Mouse (Mus musculus) layer of hippocampus, adult 8-10 months (tissue): Measurements from ENCODE around the gene Mlec. TPM values are rescaled to one million over a fixed set of nuclear protein-coding genes. Genes with fewer than 3 reads are reported as not detected.
A peak's percentile ranks its signal among the peaks of the same experiment; 100 is the strongest.
"Not testable (repeated sequence)": the region's sequence is repeated elsewhere in the genome, so short reads cannot be mapped to it uniquely, and the experiment has no call there.

Experiments used
- DNase-seq, 2 experiments: peaks; one replicate each; pipeline ENCODE4 v3.0.0; 2022; ENCODE audit warnings: low spot score in 2 of 2
- total RNA-seq, 4 experiments: library from RNA; stranded (reverse); gene quantifications; 2 replicates each; pipeline ENCODE4 v1.2.4; 2022

The Mlec gene
- total RNA-seq, 4 experiments from 2014 or later: 80.4 to 100 (median 89.0) TPM

GRCm38 (mm10) chr5:115127421-115128179 is 30.4 kb downstream of the Mlec start:
- DNase-seq: no peak

DNA sequence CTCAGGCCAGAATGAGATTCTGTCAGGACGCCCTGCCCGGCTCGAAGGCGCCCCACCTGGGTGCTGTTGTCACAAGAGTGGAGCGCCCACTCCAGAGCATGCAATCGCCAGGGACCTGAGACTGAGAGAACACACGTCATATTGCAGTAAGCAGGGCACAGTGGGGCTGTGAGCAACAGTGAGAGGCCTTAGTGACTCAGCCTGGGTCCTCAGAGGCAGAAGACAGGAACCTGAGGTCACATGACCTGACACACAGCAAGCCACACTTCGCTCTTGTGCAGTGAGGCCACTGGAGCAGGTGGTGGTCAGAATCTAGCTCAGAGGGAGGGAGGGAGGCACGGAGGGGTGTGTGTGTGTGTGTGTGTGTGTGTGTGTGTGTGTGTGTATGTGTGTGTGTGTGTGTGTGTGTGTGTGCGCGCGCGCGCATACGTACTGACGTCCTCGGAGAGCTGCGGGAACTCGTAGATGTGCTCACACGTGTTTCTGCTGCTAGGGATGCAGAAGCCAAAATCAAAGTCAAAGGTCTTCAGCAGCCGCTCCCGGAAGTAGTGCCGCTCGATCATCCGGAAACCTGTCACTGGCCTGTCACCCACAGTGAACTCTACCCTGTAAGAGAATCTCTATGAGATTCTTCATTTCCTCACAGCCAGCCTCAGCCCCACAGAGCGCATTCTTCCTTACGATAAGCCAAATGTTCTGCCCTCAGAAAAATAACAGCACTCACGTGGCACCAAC is 31.2 kb downstream of the Mlec start:
- no peak for DNase-seq

- DNase-seq: peak; percentile 77 to 89
Measured at GRCm38 (mm10) chr5:115125211-115125871, 32.6 kb downstream of the Mlec start.

DNA sequence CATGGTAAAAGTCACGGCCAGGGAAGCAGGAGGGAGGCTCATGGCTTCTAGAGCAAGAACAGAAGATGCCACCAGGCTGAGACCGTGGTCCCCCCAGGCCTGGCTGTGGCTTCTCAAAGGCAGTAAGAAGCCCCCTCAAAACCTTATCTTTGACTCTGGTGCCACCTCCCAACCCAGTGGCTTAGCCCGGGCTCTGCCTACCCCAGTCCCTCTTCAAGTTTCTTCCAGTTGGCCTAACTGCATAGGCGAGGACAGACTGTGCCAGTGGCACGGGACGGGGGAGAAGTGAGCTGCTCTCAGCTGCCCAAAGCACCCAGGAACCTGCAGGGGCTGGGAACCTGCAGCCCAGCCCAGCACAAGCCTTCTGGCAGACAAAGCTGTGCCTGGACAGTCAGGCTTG is 33.3 kb downstream of the Mlec start:
- no peak for DNase-seq

DNA sequence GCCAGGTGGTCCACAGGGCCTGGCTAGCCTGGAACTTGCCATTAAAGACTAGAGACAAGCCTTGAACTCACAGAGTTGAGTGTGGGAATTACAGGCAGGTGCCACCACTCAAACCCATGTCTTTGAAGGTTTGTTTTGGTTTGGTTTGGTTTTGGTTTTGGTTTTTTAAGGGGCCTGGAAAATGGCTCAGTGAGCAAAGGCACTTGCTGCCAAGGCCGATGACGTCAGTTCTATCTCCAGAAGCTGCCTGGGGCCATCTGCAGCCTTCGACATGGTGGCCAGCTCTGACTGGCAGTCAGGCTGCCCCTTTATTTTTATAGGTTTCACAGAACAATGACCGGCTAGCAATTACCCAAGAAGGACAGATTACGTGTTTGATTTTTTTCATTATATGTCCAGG is 37.0 kb downstream of the Mlec start:
- DNase-seq: no peak

DNA sequence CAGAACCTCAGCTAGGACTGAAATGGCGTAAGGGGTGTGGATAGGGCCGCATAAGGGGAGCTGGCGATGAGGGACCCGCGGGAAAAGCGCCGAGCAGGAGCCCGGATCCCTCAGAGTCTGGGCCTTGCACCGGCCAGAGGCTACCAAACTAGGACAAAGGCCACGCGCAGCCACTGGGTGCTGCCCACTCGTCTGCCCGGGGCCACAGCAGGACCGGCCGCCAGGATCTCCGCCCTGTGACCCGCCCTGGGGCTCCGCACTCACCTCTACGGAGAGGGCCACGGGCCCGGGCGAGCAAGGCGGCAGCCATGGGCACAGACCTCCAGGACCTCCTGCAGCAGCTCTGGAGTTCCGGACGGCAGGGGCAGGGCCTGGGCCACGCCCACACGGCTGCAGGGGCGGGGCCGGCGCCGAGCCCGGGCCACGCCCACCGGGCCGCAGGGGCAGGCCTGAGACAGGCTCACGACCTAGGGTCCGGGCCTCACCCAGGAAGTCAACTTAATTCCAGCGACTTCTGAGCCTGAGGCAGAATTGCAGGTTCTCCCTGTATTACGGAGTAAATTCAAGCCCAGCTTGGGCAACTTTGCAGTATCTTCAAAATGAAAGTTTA is 38.9 kb downstream of the Mlec start, which contains the start of gene Acads:
Acads (minus strand) TSS at position 386 of the 610 bp plus-strand sequence.
- peak in 1 of 2 experiments; percentile 63 for DNase-seq

- no peak for DNase-seq
Measured at GRCm38 (mm10) chr5:115117467-115117866, 40.5 kb downstream of the Mlec start.

GRCm38 (mm10) chr5:115116426-115116825 is 41.6 kb downstream of the Mlec start:
- no peak for DNase-seq

DNA sequence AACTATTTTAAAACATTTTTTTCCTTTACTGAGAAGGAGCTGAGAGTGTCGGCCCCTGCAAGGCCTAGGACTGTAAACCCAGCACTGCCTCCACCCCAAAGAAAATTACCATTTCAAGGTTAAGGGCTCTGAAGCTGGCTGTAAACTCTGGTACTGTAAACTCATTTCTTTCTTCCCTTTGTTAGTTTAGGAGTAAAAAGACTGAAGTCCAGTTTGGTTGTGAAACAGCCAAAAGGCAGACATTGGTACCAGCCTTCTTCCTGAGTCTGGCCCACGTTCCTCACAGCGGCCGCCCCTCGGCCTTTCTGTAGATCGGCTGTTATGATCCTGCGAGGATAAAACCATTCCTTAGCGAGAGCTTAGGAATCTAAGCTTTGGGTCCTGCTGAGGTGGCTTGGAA is 43.5 kb downstream of the Mlec start:
- DNase-seq: no peak

DNA sequence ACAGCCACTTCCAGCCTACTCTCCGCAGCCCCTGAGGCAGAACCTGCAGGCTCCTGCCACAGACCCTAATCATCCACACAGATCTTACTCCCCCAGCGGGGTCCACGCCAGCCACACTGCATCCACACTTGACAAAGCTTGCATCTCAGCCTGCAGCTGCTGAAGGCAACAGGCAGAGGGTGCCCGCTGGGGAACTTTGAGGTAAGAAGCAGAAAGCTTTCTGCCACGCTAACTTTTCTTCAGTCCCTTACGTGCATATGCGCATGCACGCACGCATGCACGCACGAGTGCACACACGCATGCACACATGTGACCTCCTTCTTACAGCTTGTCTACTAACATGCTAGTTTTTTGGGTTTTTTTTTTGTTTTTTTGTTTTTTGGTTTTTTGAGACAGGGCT is 44.7 kb downstream of the Mlec start:
- DNase-seq: no peak

DNA sequence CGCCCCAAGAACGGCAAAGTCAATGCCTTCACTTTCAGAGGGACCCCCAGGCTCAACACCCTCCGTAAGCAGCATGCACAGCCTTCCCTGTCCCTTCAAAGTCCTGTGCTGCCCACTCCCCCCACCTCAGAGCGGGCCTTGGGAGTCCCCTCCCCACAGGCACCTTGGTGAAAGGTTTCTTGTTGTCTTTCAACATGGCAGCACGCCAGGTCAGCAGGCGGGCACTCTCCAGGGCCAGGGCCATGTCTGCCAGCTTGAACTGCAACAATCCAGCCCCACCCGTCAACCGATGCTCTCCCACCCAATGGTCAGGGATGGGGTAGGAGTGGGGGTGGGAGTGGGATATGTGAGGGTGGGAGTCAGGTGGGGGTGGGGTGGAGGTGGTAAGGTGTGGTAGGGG is 46.8 kb downstream of the Mlec start:
- DNase-seq: no peak

DNA sequence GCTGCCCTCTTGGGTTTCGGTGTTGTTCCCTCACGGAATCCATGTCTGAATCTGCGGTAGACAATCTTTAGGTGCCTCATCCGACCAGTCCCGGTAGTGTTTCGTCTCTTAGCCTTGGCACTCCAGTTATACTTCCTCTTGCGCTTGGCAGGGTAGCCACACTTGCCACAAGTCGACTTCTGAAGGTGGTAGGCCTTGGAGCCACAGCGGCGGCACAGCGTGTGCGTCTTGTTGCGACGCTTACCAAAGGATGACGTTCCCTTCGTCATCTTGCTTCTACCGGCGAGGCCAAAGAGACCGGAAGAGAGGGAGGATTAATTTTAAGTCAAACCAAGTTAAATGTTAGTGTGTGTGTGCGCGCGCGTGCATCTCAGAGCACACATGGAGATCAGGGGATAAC is 54.7 kb downstream of the Mlec start:
- not testable (repeated sequence) for DNase-seq

GRCm38 (mm10) chr5:115102231-115102630 is 55.7 kb downstream of the Mlec start:
- no peak for DNase-seq

GRCm38 (mm10) chr5:115100473-115100872 is 57.5 kb downstream of the Mlec start:
- DNase-seq: no peak

DNA sequence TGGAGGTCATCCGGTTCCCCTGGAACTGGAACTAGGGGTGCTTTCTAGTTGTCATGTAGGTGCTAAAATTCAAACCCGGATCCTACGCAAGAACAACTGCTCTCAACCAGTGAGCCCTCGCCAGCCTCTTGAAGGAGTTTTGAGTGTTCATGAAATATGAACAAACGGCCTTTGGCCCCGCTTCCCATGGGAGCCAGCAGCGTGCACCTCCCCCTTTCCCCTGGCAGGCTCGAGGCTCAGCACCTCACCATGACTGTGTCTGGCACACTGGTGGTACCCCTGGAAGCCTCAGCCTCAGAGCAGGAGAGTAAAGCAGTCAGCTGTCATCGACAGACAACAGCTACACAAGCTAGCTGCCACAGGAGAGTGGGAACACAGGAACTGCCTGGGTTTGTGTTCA is 58.0 kb downstream of the Mlec start:
- no peak for DNase-seq

- DNase-seq: no peak
Measured at GRCm38 (mm10) chr5:115099530-115099929, 58.4 kb downstream of the Mlec start.

DNA sequence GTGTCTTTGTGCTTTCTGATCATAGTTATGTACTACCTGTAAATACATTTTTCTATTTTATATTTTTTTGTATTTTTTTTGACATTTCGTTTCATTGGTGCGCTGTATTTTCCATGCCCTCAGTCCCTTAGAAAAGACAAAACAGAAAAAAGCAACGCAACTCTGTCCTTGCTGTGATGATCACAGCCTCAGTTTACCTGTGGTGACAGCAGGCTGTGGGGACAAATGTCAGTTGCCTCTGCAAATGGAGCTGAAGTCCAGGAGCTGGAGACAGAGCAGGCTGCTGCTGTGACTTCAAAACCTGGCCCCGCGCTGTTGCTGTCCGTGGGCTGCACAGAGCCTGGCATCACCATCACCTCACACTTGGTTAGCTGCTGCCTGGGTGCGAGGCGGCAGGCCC is 59.8 kb downstream of the Mlec start, which contains the start of gene Gm10401:
Gm10401 (minus strand) TSS at position 101 of the 400 bp plus-strand sequence.
- no peak for DNase-seq
